Mouse (Mus musculus): ENCODE data around the gene Clmn.

Gene Clmn

DNA sequence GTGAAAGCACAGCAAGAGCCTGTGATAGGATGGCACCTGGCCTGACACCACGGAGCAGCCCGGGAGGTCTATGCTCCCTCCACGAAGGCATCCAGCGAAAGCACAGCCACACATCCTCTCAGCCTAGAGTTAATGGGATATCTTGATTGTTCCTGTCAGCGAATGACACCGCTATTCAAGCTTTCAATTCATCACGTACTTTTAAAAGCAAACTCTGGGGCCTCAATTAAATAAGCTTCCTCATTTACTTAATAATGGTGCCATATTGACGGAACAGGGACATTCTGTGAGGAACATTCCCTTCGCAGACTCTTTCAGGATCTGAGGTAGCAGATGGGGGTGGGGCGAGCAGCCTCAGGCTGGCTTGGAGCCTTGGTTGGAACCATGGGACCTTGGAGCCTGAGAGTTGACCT is 14.7 kb upstream of the Clmn start:
- DNase-seq (ENCODE audit: low read depth) = no peak

DNA sequence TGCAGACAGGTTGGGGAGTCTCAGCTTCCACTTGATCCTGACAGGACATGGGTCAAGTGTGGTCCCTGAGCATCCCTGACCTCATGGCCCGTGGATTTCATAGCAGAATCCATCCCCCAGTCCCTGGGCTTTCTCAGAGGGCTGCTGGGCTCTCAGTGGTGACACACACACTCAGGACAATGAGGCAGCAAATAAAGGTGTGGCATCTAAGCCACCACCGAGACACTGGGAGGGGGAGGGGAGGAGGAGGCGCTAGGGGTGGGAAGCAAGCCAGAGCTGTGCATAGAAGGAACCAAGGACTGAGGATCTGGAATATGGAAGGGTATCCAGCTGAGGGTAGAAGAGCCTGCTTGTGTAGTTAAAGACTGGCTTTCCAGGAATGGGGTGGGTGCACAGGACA is 11.2 kb upstream of the Clmn start:
- no peak for DNase-seq (ENCODE audit: low read depth)

DNA sequence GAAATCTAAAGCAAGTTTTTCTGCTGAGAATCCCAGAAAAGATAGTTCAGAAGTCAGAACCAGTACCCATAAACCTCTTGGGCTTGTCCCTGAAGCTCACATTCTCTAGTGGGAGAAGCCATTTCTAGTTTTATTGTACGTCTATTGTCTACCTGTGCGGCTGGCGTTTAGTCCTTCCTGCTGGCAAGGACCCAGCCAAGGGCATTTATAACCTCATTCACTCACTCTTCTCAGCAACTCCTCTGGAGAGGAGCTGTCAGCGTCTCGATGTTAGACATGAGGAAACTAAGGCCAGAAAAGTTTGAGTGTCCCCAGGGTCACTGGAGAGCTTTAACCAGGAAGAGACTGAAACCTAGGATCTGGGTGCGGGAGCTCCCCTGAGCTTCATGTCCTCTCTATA is 7.1 kb upstream of the Clmn start:
- no peak for DNase-seq (ENCODE audit: low read depth)

DNA sequence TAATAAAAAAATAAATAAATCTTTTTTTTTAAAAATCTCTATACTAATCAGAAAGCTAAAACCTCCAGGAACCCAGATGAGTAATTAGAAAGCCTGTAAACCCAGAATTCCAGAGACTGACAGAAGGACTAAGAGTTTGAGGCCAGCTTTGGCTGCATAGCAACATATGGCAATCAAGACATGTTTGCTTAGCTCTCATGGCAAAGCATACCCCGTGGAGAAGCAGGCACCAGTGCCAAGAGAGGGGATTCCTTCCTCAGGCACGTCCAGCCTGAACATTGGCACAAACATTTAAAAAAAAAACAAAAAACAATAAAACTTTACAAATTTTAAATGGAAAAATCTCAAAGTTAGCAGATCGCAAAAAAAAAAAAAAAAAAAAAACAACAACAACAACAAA is 4.9 kb upstream of the Clmn start:
- no peak for DNase-seq (ENCODE audit: low read depth)

DNA sequence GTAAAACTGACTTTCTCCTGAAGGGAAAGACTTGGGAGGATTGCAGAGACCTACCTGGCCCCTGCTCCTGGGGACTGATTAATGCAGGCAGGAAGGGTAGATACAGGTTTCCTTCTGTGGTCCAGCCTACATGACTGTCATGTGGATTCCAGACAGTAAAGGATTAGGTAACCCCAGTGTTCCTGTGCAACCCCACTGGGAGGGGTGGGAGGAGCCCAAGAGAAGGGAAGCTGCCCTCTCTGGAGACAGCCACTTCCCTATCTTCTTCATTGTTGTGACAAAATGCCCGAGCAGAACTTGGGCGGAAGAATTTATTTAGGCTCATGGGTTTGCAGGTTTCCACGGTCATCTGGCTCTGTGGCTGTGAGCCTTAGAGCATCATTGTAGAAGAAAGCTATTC is 3.6 kb upstream of the Clmn start:
- DNase-seq (ENCODE audit: low read depth) = no peak

DNA sequence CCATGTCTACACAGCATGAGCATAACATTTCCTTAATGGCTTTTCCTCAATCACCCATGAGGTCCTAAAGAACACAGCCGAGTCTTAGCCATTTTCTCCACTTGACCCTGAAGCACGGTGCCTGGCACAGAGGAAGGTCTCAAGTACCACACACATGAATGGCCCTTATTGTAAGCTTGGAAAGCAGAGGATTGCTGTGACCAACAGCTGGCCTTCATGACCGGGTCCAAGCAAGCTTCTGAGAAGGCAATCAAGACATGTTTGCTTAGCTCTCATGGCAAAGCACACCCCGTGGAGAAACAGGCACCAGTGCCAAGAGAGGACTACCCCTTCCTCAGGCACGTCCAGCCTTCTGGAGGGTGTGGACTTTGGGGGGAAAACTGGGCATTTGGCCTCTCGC is 3.0 kb upstream of the Clmn start:
- DNase-seq (ENCODE audit: low read depth) = no peak

DNA sequence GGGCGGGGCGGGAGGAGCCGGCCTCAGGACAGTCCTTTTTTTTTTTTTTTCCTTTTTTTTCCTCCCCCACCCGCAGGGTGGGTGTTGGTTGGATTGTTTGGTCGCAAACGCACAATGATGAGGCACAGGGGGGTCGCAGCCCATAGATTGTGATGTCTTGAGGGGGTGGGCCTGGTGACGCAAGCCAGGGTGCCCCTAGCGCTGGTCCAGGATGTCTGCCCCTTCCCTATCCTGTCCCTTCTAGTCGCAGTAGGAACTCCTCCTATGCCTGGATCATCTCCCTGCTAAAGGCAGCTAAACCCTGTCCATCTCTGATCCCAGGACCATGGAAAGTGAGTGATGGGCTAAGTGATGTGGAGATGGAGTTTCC is 275 bp upstream of the Clmn start:
- no peak for DNase-seq (ENCODE audit: low read depth)

DNA sequence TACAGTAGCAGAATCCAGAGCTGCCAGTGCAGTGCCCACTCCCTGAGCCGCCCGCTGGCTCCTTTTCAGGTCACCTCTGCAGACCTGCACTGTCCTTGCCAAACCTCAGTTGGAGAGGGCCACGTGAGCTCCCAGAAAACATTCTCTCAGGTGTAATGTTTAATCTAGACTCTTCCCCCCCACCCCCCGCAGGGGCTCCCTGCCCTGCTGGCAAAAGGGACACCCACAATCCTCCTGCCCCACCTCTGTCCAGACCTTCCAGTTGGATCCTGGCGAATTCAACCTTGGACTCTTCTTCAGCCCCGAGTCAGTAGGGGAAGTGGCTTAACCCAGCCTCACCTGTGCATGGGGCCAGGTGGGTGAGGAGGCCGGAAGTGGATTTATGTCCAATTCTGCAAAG is 1.2 kb downstream of the Clmn start:
- no peak for DNase-seq (ENCODE audit: low read depth)

DNA sequence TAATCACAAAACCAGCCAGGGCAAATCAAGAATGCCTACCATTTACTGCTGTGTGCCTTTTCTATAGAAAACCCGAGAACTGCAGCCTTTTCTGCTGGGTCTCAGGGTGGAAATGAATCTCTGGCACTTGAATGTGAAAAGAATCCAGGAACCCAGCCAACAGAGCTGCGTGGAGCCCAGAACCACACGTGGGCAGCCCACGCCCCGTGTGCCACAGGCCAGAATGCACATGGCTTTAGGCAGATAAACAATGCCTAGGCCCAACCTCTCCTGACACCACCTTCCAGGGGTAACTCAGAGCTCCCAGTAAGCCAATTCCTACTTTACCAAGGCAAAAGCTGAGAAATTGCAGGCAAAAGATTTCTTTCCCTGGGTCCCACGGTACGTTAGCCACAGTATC is 5.7 kb downstream of the Clmn start:
- DNase-seq (ENCODE audit: low read depth) = no peak

DNA sequence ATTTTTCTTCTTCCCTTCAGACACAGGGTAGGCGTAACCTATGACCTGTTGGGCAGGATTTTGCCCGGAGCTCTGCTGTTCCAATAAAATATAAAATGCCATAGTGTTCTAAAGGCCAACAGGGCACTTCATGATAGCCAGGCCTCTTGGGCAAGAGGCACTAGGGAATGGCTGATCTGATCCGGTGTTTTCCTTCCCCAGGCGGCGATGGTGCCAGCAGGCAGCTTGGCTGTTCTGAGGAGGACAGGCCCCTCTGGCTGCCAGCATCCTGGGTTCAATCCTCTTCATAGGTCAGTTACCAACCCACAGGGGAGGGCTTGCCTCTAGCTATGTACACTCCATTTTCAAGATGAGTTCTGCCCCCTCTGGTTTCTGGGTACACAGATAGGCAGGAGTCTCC is 6.1 kb downstream of the Clmn start:
- no peak for DNase-seq (ENCODE audit: low read depth)

DNA sequence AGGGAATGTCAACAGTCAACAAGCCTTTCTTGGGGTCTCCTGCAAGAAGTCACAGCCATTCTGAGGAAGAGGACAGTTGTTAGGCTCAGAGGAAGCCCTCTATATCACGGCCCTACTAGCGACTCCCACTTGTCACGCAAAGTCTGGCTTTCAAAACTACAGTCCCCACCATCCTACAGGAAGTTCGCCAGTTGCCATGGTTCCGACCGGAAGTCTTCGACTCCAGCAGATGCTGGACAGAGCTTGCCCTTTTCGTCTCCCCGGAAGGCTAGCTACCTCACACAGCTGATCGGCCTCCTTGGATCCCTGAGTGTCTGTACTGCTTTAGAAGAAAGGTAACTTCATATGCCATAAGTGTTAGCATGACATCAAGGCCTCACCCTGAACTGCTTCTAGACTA is 7.3 kb downstream of the Clmn start:
- no peak for DNase-seq (ENCODE audit: low read depth)

DNA sequence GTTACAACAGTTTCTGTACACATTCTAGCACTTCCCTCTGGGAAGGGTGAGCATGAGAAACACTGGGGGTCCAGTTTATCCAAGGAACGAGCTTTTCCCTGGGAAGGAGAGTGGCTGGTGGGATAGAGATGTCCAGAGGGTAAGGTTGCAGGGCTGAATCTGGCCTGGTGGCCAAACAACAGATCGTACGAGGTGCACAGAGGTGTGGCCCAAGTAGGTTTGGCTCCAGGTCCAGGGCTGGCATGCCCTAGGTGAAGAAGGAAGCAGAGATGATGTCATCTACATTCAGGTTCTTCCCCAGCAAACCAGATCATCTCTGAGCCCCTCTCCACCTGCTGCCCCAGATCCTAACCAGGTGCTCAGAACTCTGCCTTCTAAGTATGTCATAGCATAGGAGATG is 8.3 kb downstream of the Clmn start:
- DNase-seq (ENCODE audit: low read depth) = no peak

DNA sequence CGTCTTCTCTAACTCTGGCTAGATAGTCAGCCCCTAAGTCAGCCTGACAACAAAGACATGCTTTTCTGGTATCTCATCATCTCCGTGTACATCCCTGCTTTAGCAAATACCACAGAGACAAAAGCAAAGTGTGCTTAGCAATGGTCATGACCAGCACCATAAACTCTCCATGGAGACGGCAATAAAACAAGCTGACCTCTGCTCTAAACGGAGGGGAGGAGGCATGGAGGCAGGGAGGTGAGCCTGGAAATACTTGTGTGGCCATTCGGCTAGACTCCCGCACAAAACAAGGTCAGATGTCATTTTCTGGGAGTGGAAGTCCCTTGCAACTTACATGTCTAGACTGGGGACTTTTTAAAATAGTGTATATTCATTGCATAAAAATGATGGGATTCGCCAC is 9.3 kb downstream of the Clmn start:
- DNase-seq (ENCODE audit: low read depth) = no peak

DNA sequence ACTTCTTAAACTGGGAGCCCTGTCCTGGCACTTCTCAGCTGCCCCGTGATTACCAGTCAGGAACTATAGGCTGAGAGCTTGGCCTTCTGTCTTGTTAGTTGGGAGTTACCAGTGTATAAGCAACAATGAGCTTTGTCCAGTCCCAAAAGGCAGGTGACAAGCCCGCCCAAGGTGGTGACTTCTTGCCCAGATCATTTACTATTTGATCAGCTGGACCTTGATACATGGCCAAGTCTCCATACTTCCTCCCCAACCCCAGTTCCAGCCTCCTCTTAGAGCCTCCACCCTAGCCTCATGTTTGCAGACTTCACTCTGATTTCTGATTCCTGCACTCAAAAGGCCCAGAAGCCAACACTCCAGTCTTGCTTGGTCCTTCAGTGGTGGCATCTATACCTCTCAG is 10.1 kb downstream of the Clmn start:
- DNase-seq (ENCODE audit: low read depth) = no peak

DNA sequence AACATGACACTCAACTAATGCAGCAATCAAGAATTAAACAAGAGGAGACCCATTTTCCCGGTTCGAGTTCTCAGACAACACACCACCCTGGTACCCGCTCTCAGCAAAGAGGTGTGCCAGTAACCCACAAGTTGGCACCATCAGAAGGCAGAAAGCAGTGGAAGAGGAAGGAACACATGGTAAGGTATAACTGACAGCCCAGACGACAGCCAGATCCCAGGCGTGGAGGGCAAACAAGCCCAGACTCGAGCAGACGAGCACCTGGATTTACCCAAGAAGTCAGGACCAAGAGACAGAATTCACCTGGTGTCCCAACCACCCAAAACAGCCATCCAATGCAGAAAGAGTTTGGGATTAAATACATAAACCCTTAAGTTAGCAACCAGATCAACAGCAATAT is 11.5 kb downstream of the Clmn start:
- DNase-seq (ENCODE audit: low read depth) = no peak

DNA sequence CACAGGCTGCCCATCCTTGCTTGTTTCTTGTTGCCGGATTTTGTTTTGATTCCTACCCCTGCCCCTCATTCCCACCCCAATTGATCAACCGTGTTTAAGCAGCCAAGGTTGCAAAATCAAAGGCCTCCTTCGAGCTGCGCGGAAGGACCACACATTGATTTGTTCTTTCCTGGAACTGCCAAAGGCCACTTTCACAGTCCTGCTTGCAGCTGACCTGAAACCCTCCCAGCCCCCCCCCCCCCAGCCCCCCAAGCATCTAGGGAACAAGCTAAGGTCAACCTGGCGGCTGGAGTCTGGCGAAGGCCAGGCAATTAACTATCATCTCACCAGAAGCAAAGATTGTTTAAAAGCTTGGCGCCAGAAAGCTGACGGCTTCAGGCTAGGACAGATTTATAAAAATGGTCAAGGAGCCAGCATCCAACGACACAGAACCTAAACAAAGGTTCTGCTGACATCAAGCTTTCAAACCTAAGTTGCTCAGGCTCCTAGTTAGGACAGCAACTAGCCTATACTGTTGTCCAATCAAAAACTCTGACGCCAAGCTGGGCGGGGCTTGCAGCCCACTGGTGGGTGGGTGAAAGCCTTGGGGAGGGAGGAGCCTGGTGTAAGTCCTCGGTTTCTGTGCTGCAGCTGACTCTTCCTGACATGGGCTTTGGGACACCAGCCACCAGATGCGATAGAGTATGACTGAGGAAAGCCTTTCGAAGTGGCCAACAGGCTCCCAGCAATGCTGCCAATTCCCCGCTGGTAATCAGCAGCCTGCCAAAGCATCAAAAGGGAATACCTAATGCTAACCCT is 13.0 kb downstream of the Clmn start:
- no peak for DNase-seq (ENCODE audit: low read depth)

DNA sequence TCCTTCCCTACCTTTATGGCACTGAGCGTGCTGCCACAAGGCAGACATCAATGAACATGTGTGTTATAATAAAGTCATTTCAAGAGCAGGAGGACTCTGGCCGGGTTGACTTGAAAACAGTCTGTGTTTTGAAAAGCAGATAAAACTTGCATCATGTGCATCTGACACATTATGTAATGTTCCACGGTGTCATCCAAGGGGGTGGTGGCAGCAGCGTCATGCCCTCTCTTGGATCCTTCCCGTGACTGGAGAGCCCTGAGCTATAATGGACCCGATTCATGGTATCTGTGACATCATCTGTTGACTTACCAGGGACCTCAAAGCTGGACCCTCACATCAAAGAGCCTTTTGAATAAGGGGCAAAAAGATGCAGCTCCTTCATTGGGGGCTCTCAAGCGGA is 14.8 kb downstream of the Clmn start:
- no peak for DNase-seq (ENCODE audit: low read depth)

DNA sequence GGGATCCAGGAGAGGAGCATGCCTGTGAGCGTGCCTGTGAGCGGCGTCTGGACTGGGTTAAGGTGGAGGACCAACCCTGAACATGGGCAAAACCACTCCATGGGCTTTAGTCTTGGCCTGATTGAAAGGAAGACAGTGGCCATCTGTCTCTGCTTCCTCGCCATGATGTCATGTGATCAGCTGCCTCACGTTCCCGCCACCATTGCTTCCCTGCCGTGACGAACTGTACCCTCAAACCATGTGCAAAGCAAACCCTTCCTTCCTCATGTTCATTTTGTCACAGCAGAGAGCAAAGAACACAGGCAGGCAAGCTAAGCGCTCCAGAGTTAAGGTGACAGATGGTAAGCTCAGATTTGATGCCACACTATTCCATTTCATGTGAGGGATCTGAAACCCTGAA is 16.2 kb downstream of the Clmn start:
- DNase-seq (ENCODE audit: low read depth) = no peak

DNA sequence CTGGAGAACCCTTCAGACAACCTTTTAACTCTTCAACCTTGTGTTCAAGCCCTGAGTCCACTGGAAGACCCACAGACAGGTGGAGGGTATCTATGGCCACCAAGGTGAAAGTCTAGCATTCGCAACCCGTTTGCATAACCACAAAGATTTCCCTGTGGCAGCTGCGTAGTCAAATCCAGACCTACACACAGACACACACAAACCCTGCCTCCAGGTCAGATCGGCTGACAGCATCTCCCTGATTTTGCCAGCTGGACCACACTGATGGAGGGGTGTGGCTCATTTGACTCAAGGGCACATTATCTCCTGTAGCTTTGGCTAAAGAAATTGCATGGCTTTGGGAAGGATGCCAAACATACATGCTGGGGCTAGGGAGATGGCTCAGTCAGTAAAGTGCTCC is 17.6 kb downstream of the Clmn start:
- DNase-seq (ENCODE audit: low read depth) = no peak

DNA sequence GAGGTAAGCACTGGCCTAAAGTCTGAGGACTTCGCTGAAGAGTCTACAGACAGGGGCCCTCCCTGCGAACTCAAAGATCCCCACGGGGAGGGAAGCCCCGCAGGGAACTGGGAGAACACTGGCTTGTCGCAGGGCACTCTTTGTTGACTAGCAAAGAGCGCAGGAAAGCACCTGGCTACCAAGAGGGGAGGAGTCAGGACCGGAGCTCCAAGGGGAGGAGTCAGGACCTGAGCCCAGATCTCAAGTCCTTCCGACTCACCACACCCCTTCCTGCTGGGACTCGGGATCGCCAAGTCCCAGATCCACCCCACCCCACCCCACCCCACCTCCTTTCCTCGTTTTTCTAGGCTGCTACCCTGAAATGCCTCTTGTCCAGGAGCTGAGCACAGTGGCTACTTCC is 19.2 kb downstream of the Clmn start:
- no peak for DNase-seq (ENCODE audit: low read depth)

DNA sequence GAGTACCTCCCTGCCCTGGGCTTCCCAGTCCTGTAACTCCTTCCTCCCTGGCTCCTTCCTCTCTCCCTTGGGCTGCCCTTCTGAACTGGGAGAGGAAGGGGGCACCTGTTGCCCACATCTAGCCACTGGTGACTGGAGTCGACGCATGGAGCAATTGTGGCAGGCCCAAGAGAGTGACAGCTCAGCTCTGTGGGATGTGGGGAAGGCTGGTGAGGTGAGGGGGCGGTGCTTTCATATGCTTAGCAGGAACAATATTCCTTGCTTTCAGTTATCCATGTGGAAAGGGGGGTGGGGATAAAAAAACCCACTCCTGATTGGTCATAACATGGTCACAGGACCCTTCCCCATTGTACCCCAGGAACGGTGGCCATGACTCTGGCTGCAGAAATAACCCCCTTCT is 19.9 kb downstream of the Clmn start:
- DNase-seq (ENCODE audit: low read depth) = no peak

DNA sequence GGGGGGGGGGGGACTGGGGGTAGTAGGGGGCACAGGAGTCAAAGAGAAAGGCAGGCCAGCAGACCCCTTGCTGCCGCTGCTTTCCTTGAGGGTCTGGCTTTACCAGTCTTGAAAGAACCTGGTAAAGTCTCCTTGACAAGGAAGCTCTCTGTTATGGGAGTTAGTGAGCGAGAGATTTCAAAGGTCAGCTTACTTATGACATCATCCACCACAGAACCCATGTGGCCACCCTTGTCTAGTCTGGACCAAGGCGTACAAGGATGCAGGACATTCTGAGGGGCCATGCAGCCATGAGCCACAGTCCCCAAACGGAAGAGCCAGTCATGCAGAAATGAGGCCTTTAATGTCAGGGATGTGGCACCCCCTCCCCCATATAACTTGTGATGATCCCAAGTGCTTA is 20.6 kb downstream of the Clmn start:
- no peak for DNase-seq (ENCODE audit: low read depth)

DNA sequence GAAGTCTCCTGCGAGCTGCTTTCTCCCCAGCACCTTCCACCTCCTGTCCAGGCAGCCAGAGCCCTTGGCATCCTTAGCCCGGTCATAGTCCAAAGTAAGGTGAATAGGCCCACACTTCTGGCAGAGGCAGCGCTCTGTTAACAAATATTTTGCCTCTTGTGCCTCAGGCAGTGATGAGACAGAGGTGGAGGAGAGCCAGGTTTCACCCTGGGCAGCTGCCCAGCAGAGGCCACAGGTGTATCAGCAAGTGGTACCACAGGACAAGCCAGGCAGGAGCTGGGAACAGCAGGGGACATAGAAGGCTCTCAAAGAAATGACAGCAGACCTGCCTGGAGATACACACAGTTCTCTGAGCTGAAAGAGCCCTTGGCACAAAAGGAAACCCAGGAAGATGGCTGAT is 23.6 kb downstream of the Clmn start:
- no peak for DNase-seq (ENCODE audit: low read depth)

DNA sequence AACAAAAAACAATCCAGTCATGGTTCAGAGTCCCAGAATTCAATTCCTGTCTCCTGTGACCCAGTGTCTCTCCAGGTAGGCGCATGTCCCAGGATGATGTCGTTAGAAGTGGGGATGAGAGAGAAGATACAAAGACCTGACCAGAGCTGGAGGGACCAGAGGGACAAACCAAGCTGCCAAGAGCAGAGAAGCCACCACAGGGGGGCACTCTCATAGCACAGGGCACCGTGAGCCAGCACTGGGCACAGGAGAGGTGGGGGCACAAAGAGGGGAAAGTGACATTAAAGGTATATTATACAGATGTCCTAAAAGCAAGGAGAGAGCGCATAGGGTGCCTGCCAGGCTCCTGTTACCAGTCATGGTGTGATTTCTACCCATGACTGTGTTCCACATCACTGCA is 25.9 kb downstream of the Clmn start:
- DNase-seq (ENCODE audit: low read depth) = no peak

DNA sequence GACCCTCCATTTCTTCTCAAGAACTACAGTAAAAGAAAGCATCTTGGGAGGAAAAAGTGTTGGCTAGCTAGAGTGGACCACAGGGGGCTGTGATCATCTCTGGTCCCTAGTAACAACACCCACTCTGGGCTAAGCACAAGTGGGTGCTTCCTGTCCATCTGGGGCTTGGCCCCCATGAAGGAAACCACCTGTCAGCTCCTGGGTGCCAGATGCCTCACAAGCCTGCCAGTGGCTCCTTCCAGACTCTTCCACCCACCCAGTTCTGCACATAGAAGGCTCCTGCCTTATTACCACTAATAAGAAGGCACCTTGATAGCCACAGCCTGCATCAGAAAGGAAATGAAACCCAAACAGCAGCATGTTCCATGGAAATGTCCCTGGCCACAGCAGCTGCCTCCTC is 26.4 kb downstream of the Clmn start:
- no peak for DNase-seq (ENCODE audit: low read depth)
